Mouse (Mus musculus) cerebellum, adult (tissue): ENCODE results near the gene Smyd2.

ENCODE experiments used
- ATAC-seq: cut with Nextera tagmentation; 2 replicates; pipeline ENCODE4 v1.9.2; 2017; ENCODE audit warnings: mild to moderate bottlenecking, moderate library complexity, mixed read lengths; ENCODE audit not compliant: insufficient number of reproducible peaks, low FRiP score, low TSS enrichment

Gene Smyd2

DNA sequence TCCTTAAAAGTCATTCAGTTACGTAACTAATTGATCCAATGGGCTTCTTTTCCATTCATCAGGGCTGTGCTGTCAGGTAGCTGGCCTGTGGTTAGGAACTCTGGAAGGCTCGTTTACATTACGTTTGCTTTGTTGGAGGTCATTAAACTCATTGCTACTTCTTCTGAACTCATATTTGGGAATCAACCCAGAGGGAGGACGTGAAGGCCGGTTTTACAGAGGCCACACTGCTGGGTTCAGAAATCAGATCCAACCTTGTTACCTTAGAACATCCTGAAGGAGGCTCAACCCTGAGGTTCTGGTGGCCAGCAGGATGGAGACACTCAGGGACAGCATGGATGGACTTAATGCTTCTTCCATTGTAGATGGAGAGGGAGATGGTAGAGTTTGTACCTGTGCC lies 70.1 kb downstream of the Smyd2 start:
- no peak for ATAC-seq

DNA sequence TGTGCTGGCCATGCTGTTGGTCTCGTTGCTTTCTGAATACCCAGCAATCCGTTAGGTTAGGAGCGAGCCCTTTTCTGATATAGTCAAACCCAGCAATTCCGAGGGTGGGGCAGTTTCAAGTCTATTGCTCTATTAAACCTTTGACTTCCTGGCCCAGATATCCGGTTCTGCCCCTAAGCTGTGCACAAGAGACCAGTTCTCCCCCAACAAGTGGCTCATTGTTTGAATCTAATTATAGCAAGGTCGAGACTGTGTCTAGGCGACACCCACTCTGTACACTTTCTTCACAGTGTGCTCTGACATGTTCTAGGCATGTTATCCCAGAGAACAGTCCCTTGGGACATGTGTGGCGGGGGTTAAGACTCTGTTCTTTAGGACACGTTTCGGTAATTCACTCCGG lies 72.6 kb downstream of the Smyd2 start:
- no peak for ATAC-seq

DNA sequence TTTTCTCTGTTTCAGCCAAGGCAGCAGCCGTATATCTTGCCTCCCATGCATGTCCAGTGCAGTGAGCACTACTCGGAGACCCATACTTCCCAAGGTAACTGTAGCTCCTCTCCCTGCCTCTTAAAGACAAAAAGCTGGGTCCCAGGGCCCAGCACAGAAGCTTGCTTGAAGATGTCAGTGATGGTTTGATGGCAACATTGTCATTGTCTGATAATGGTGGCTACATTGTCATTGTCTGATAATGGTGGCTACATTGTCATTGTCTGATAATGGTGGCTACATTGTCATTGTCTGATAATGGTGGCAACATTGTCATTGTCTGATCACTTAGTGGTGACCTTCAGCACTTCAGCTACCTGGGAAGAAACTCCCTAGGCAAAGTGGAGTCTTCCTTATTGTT lies 75.8 kb downstream of the Smyd2 start:
- ATAC-seq: no peak

DNA sequence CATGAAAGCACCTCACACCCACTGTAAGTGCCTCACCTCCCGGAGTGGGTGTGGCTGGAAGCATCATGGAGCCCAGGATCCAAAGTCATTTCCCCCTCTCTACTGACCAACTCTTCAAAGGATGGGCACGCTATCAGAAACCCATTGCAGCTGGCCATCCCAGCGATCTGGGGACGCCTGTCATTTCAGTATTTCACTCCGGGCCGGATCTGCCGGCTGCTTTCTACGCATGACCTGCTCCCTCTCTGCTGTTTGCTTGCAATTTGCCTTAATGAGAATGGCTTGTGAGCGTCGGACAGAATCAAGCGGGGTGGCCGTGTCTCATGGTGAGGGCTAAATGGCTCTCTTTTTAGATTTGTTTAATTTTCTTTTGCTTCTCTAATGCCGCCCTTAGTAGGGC lies 88.0 kb downstream of the Smyd2 start:
- no peak for ATAC-seq

DNA sequence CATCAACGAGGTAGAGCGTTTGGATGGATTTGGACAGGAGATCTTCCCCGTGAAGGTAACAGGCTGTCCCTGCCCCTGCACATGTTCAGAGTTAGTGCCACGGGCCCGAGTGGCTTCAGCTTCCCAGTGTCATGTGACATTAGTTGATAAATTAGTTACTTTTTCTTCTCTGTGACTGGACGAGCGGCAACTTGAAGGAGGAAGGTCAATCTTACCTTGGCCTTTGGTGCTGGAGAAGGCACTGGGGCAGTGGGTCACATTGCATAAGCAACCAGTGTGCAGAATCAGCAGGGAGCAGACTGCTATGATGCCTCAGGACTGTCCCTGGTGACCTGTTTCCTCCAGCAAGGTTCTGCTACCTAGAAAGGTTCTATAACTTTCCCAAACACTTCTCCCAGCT lies 88.8 kb downstream of the Smyd2 start:
- no peak for ATAC-seq

DNA sequence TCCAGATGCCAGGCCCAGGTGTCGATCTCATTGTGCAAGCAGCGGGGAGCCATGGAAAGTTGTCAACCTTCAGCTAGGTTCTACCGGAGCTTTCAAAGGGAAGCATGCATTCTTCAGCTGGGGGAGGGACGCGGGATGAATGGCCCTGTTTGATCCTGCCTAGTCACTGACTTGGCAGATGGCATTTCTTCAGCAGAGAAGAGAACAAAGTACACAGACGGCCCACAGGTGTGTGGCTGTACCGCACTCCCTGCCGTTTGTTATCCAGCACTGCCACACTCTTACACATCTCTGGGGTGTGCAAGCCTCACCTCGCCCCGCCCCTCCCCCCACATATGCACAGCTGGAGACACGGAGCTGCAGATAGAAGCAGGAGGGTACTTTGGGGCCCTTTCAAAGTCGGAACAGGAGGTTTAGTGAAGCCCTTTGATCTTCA lies 91.3 kb downstream of the Smyd2 start:
- ATAC-seq: no peak
